Mouse (Mus musculus): ENCODE results near the gene Dock4.

GRCm38 (mm10) chr12:40499627-40500329, 54.0 kb downstream of the Dock4 start:
- TF ChIP-seq CTCF (IDR thresholded peaks at IDR 0.05; ENCODE audit: extremely low read depth, insufficient read depth, low read length), result no peak
- TF ChIP-seq POLR2A (IDR thresholded peaks at IDR 0.05; ENCODE audit: extremely low read depth, insufficient read depth, low read length), result no peak

All from cortical plate, adult 2 months (tissue).